Mouse (Mus musculus) kidney, adult 18-20 months (tissue): ENCODE results near the gene Adora2a.
"Not testable (repeated sequence)": the region's sequence is repeated elsewhere in the genome, so short reads cannot be mapped to it uniquely, and the experiment has no call there.

Experiments
- DNase-seq: peaks from one replicate; pipeline ENCODE4 v3.0.0; 2021

The Adora2a gene

DNA sequence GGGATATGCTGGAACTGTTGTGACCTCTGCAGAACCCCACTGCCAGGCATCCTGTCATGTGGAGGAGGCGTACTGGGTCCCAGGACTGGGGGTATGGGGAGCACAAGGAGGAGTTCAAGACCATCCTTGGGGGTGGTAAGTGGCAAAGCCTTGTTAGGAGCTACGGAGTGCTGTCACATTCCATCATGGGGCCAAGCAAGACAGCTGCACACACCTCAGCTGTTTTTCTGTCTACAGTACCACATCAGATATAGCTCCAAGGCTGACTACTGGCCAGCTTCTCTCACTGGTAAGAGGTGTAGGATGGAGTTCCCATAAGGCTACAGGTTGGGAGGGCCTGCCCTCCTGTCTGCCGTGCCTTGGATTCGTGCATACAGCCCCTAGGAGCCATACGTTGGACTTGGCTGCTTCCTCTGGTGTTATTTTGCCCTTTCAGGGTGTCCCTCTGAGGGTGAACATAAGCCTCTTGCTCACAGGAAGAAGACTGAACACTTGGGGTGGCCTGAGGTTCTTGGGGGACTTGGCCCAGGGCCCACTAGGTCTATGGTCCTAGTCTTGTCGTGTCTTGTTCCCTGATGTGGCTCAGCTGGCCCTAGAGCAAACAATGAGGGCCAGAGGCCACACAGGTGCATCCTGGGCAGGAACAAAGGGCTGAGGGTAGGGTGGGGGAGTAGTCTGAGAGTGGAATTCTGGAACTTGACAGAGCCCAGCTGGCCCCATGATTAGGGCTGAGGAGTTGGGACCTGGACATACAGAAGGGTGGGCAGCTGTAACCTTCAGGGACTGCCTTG lies 2.3 kb upstream of the Adora2a start:
- peak; percentile 23 for DNase-seq

DNA sequence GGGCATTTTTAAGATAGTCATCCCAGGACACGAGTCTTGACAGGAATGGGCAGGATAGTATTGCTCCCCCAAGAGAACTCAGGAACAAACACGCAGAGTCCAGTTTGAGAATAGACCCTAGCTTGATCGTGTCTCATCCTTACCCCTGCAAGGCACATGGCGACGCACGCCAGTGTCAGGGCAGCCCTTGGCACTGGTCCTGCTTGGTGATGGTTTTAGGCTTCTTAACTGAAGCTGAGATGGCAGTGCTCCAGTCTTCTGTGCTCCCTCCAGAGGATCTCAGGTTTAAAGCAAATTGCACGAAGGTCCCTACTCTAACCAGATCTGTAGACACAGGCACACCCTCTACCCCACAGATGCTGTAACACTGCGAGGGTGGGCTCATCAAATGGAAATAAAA lies 921 bp upstream of the Adora2a start:
- DNase-seq, result no peak

DNA sequence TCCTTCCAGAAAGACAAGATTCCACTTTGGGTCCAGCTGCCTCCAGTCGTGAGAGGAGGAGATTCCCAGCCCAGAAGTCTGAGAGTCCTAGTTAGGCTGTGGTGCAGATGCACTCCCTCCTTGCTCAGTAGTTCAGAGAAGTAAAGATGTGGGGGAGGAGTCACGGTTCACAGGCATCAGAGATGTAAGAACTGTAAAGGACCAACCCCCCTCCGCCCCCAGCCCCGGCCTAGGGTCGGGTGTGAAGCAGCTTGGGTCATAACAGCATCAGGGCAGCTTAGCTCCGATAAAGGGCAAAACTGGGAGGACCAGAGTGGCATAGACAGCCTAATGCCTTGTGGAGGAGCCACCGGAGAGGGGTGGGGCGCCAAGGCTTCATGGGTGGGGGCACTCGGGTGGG lies 205 bp upstream of the Adora2a start:
- DNase-seq, result no peak

DNA sequence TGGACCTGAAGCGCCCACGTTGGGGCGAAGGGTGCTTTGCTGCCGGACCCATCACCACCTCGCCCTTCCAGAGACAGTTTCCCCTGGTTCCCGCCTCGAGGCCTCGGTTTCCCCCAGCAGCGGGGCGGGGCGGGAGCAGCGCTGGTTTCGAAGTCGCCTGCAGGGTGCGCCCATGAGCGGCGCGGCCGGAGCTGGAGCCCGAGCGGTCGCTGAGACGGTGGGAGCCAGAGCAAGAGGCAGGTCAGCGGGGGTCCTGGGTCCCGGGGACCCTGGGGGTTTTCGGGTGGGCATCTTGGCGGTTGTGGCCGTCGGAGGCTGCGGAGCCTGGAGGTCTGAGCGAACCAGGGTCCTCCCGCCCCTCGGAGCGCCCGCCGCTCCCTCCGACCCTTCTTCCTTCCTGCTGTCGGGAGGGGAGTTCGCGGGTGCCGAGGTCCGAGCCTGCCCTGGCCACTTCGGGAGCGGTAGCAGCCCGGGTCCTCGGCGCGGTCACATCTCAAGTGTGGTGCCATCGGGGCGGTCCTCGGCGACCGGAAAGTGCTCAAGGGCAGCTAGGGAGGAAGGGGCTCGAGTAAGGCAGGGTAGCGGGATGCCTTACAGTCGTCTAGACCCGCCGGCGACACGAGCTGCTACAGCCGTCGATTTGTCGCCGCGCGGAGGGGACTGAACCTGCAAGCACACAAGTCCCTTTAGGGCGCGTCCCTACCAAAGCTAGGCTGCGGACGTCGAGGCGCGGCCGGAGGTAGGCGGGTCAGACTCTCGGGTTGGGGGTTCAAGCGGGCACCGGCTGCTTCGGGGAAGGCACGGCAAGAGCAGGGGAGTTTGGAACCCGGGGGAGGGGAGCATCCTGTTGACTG lies 458 bp downstream of the Adora2a start:
- DNase-seq, result peak; percentile 77

DNA sequence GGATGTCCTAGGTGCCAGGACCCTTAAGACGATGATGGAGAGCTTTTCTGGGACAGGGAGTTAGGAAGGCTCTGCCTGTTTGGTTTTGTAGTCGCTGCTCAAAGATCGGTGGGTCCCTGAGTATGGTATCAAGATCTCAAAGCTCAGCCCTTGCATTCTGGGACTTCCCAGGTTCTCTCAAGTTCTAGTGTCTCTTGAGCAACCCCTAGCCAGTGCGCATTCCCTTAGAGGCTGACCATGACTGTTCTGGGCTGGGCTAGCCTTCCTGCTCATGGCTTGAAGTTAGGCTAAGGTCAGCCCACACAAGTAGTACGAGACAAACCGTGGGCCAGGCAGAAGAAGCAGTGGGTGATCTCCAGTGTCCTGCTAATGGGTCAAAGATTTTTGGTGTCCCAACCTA lies 1.5 kb downstream of the Adora2a start:
- no peak for DNase-seq

DNA sequence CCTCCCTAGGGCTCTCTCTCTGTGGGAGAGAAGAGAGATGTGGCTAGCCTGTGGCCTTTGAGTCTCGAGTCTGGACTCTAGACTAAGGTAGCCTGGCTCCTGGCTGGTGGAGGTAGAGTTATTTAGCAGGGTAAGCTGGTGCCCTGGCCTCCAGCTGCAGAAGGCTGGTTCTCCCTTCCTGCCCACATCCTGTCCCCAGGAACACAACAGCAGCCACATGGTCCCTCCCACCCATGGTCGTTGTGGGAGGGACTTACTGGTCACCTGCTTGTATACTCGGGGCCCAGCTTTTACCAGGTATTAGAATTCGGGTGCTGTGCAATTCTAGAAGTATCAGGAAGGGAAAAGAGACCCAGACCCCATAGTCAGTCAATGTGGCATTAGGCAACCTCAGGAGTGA lies 3.6 kb downstream of the Adora2a start:
- no peak for DNase-seq

DNA sequence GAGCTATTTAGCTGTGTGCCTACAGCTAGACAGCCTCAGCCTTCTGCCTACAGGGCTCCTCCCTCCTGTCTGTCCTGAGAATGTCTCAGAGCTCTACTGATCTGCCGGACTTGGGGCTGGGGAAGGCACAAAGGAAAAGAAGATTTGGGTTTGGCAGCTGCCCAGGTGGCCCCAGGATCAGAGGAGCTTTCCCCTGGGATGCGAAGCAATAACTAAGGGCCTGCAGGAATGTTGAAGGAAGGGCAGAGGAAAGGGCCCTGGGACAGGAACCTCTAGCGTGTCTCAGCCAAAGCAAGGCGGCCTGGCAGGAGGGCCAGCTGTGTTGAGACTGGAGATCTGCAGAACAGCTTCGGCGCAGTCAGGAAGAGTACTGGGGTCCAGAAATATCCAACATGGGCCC lies 6.3 kb downstream of the Adora2a start:
- DNase-seq, result no peak

DNA sequence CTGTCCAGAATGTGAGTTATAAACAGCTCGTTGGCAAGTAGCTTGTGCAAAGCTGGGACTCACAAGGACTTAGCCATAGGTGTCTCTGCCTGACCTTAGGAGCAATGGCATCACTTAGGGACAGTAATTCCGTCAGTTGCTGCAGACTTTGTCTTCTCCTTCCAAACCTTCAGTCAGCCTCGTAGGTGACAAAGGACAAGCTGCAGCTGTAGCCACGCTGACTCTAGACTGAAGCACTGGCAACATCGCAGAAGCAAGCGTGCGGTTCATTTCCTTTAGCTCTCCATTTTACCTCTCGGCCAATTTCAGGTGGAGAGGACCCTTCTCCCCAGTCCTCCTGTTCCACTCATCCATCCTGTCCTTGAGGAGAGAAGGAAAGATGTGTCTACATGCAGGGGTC lies 7.3 kb downstream of the Adora2a start:
- DNase-seq, result no peak

DNA sequence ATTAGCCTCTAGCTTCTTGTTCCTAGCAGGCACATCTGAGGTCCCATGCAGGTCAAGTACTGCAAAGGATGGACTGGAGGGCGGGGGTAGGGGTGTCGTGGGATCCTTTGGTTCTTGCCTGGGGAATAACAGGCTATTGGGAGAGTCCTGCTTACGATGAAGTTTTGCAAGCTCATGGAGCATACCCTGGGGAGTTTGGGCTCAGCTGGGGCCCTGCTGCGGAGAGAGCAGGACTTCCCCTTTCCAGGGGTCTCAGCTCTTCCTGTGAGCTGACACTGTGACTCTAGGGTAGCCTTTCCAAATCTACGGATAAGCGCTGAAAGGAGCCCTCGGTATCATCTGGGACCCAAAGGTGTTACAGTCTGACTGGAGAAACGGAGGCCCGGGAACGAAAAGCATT lies 7.7 kb downstream of the Adora2a start:
- DNase-seq, result no peak

DNA sequence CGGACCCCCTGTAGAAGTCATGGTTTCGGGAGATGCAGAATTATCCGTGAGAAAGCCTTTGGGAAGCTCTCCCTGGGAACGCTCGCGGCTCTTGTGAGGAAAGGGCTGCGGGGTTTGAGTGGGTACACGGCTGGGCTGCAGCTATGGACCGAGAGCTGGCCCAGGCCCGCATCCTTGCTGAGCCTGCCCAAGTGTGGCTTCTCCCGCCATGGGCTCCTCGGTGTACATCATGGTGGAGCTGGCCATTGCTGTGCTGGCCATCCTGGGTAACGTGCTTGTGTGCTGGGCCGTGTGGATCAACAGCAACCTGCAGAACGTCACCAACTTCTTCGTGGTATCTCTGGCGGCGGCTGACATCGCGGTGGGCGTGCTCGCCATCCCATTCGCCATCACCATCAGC lies 9.1 kb downstream of the Adora2a start:
- no peak for DNase-seq

DNA sequence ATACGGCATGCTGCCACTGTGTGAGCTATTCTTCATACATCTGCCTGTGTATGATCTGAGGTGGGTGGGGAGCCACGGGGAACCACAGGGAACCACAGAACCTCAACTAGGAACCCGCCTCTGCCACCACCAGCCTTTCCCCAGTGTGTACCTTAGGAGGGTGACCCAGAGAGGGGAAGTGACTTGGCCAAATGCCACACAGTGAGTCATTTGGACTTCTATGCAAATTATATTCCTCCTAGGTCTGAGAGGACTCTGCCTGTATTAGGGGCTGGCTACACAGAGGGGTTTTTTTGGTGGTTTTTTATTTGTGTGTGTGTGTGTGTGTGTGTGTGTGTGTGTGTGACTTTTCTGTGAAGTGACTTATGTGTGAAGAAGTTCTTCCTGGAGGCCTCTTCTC lies 9.9 kb downstream of the Adora2a start:
- DNase-seq, result peak; percentile 58

DNA sequence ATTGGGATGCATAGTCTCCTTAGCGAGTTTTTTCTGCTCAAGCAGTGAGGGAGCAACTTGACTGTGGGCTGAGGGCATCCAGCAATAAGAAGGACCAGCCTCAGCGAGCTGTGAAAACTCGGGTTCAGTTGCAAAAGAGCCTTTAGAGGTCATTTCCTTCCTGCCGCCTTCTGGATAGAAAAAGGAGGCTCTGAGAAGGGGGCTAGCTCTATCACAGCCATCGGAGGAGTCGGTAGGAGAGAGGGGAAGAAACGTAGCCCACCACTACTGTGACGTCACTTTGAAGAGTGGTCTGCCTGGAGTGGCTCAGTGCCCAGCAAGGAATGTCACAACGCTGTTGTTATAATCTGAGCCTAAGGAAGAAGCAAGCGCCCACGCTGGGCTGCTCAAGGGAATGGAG lies 10.4 kb downstream of the Adora2a start:
- no peak for DNase-seq

DNA sequence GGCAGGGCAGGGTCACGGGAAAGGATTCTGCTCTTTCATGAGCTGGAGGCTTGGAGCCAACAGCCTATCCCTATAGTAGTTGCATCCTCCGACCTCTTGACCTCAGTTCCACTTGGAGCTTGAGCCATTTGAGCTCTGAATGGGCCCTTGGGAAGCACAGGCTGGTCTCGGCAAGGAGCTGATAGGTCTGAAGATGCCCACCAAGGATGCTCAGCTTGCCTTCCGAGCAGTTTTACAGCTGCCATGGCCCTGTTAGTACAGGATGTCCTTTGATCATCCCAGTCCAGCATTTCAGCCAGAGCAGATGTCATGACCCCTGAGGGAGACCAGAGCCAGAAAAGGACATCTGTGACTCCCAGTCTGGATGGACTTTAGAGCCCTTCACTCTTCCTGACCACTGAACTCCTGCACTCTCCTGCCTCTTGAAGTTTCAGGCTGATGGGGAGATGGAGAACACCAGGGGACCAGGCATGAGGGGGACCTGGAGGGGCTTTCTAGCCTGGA lies 11.6 kb downstream of the Adora2a start:
- DNase-seq, result no peak

DNA sequence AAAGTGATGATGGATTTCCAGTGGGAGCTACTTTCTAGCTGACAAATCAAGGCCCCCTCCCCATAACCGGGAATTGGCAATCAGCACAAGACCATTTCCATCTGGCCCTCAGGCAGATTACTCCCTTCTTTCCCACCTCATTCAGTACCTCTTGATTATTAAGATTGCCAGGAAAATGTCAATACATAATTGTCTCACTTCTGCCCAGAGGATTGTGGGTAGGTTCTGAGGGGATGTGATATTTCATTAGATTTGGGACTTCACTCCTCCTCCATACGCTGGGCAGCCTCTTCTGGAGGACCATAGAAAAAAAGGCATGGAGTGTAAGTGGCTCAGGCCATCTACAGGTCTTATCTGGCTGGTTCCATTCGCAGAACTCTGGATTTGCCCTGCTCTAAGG lies 15.6 kb downstream of the Adora2a start:
- no peak for DNase-seq

DNA sequence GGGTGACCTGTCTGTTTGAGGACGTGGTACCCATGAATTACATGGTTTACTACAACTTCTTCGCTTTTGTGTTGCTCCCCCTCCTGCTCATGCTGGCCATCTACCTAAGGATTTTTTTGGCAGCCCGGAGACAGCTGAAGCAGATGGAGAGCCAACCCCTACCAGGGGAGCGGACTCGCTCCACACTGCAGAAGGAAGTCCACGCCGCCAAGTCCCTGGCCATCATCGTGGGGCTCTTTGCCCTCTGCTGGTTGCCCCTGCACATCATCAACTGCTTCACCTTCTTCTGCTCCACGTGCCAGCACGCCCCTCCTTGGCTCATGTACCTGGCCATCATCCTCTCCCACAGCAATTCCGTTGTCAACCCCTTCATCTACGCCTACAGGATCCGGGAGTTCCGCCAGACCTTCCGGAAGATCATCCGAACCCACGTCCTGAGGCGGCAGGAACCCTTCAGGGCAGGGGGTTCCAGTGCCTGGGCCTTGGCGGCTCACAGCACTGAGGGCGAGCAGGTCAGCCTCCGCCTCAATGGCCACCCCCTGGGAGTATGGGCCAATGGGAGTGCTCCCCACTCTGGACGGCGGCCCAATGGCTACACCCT lies 16.6 kb downstream of the Adora2a start:
- DNase-seq, result no peak

DNA sequence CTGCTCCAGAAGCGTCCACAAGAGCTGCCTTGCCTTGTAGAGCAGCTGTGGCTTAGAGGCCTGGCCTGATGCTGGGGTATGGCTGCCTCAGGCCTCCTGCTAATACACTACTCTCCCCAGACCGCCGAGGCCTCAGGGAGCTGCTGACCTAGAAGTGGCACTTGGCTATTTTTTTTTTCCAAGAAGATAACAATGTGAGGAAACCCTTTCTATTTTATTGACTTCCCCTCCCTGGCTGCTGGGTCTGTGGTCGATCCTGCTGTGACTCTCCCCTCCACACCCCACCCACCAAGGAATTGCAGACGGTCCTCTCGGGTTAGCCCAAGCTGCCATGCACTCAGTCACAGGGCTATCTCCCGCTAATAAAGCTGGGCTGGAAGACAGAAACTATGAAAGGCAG lies 17.5 kb downstream of the Adora2a start:
- DNase-seq, result no peak

DNA sequence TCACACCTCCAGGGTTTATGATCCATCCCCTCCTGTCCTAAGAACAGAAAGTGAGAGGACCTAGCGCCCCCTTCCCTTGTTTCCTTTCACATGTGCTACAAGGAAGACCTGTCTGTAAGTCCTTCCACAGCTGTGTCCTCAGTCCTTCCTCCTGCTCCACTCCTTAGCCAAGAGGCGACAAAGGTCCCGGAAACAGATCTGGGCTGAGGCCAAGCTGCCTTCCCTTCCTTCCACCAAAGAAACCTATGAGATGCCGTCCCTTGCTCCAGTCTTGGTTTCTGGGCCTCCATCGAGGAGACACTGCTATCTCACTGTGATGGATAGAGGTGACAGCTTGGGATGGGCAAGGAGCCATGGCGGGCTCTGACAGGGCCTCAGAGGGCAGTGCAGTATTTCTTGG lies 18.4 kb downstream of the Adora2a start:
- DNase-seq, result no peak

DNA sequence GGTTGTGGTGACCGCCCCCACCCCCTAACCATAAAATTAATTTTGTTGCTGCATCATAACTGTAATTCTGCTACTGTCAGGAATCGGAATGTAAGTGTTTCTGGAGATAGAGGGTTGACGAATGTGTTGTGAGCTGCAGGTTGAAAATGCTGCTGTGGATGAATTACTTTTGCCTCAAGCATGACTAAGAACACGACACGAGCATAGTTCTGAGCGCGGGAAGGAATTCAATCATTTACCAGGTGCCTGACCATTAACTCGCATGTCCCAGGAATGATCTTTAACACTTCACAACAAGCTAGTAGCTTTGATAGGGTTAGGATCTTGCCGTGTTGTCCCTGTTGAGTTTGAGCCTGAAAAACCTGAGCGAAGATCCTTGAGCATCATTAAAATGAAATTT lies 20.6 kb downstream of the Adora2a start:
- DNase-seq, result peak; percentile 42

DNA sequence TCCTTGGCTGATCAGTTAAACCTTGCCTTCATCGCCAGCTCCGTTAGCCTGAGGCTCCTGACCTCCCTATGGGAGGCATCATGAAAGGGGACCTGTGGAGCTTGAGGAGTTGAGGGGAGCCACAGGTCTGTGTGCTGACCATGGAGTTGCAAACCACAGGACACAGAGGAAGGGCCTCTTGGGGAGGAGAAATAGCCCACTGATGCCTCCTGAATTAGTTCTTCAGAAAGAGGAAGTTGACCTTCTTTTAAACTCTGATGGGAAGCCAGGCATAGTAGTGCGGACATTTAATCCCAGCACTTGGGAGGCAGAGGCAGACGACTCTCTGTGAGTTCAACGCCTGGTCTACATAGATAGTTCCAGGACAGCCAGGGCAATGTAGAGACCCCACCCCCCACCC lies 22.2 kb downstream of the Adora2a start:
- DNase-seq, result no peak

DNA sequence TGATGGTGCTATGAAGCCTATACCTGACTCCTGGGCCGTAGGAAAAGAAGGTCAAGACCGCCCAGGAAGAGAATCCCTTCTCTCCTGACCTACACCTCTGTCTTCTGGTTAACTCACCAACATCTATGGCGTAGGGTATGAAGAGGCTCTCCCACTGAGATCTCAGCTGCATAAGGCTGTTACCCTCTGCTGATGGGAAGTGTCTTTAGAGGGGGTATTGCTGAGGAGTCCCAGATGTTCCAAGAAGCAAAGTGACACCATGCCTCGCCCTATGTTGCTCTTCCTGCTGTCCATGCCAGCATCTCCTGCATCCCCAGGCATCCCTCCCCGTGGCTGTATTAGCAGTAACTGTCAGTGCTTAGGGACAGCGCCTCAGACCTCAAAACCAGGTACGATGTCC lies 22.7 kb downstream of the Adora2a start:
- no peak for DNase-seq

DNA sequence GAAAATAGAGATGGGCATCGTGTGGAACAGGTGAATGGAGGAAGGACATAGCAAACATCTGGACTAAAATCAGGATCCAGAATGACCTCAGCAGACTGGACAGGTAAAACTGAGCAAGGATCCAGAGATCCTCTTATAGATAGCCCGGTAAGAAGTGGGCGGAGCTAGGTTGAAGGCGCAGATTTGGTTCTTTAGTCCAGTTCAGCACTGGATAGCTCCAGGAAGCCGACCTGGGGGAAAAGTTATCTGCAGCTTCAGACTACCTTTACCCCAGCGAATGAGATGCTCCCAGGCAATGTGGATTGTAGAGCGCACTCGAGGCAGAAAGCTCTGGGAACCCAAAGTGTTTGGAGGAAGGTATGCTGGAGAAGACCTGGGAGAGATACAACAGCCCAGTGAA lies 25.3 kb downstream of the Adora2a start:
- no peak for DNase-seq

DNA sequence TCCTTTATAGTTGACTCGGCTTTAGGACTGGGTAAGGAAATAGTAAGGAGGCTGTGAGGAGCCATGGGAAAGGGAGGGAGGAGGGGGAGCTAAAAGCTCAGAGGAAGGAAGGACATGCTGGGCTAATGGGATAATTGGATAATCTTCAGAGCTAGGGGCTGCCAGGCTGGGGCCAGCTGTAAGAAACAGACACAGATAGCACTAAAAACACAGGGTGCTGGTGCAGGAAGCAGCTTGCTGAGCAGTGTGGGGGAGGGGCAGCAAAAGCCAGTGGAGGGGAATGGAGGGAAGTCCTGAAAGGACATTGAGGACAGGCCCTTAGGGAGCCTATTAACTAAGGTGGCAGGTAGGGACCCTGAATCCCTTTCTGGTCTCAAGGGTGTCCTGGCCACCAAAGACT lies 27.9 kb downstream of the Adora2a start:
- not testable (repeated sequence) for DNase-seq

DNA sequence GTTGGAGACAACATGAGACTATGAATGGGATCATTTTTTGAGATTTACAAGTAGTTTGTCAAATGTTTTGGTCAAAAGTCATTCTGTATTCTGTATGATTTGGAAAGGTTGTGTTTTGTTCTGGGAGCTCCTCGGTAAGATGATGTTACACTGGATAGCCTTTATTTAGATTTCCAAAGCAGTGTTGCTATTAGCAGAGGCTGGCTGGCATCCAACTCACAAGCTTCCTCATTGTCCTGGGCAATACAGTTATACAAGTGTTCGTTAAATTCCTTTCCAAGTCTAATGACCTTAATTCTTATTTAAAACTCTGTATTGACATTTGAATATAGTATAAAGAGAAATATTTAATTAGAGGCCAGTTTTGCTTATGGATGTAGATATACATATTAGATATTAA lies 28.6 kb downstream of the Adora2a start:
- no peak for DNase-seq

DNA sequence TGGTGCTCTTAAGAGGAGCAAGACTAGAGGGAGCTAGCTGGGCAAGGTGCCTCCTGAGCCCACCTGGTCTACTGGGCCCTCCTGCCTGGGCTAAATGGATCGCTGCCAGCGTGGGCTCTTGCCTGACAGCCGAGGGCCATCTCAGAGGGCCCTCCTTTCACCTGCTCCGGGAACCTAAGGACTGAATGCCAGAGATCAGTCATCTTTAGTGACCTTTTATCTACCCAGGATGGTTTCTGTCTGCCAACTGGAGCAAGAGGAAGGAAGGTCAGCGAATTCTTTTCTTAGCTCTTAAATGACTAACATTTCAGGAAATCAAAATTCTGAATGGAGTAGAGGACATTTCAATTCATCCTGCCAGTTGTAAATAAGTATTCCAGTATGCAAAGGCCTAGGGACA lies 33.9 kb downstream of the Adora2a start:
- DNase-seq, result no peak
